Mouse (Mus musculus): ENCODE results near the gene Col9a2. TPM values are rescaled to one million over a fixed set of nuclear protein-coding genes. Genes with fewer than 3 reads are reported as not detected.

Gene Col9a2
- polyA plus RNA-seq, 1 experiment from 2014 or later: 2.9 TPM

DNA sequence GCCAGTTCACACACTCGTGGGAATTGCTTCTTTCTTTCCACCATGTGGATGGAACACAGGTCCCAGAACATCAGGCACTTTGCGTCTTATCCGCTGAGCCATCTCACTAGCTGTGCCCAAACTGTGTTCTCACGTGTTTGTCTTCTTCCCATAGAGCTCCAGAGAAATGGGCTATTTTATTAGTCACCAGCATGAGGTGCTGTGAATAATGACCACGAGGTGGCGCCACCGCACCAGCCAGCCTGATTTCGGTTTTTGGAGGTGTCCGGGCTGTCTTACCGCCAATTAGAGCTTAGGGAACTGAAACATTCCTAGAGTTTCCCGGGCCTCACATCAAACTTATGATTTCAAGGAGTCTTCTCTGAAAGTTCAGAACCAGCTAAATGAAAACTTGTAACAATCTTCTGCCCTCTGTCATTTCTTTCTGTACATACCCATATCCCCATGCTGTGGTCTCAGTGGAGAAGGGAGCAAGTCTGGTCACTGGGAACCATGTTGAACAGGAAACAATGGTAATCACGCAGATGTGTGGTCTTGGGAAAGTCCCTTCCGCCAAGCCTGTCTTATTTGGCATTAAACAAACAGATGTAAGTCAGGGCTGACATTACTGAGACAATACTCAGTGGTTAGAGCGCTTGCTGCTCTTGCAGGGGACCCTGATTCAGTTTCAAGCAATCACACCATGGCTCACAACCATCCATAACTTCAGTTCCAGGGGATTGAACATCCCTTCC, 10.4 kb upstream of the Col9a2 start:
- Histone ChIP-seq H3K4me1 (replicated peaks; ENCODE audit: control insufficient read depth, insufficient read depth, low read length) (peaks cover 11% of the 10 kb centered on the region), H3K9ac (ENCODE audit: low read depth, low read length) (no peak overlapping the region), H3K27ac (ENCODE audit: low read depth, low read length) (no peak overlapping the region), H3K27me3 (replicated peaks; ENCODE audit: control insufficient read depth, insufficient read depth, low read length) (no peaks in the 10 kb centered on the region), H3K9me3 (ENCODE audit: control insufficient read depth, low read length) (no peaks in the 10 kb centered on the region), H3K4me3 (ENCODE audit: low read depth, low read length) (no peak overlapping the region), H3K4me2 (no peak overlapping the region), H3K36me3 (ENCODE audit: control insufficient read depth, insufficient read depth, low read length) (no peaks in the 10 kb centered on the region)
- DNase-seq (ENCODE audit: low spot score) (no peak), ATAC-seq (replicated peaks; ENCODE audit: low FRiP score) (no peak; the same call in 1 of the 2 replicates)
- WGBS: 34% methylated on average over 14 of the region's 14 CpGs

- Histone ChIP-seq H3K9ac (ENCODE audit: low read depth, low read length) (no peak overlapping the region), H3K27ac (ENCODE audit: low read depth, low read length) (no peak overlapping the region), H3K4me2 (no peak overlapping the region), H3K4me3 (ENCODE audit: low read depth, low read length) (no peak overlapping the region), H3K4me1 (replicated peaks; ENCODE audit: control insufficient read depth, insufficient read depth, low read length) (peaks cover 7% of the 10 kb centered on the region), H3K36me3 (ENCODE audit: control insufficient read depth, insufficient read depth, low read length) (no peaks in the 10 kb centered on the region), H3K9me3 (ENCODE audit: control insufficient read depth, low read length) (no peaks in the 10 kb centered on the region), H3K27me3 (replicated peaks; ENCODE audit: control insufficient read depth, insufficient read depth, low read length) (no peaks in the 10 kb centered on the region)
- ATAC-seq (replicated peaks; ENCODE audit: low FRiP score) (no peak), DNase-seq (ENCODE audit: low spot score) (no peak)
- WGBS: 75% methylated on average over 3 of the region's 3 CpGs
These were observed 9.6 kb upstream of the Col9a2 start for GRCm38 (mm10) chr4:121029632-121030031.

DNA sequence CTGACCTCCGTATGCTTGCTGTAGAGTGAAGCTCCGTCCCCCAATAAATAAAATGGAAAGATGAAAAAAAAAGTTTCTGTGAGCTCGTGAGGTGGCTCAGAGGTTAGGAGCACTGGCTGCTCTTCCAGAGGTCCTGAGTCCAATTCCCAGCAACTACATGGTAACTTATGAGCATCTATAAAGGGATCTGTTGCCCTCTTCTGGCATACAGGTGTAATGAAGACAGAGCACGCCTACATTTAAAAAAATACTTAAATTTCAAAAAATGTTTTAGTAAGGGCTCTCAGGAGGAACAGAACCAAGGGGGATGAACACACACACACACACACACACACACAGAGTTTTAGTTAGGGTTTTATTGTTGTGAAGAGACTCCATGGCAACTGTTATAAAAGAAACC, 7.7 kb upstream of the Col9a2 start:
- Histone ChIP-seq H3K4me3 (ENCODE audit: low read depth, low read length) (no peak overlapping the region), H3K4me2 (no peak overlapping the region), H3K27ac (ENCODE audit: low read depth, low read length) (no peak overlapping the region), H3K36me3 (ENCODE audit: control insufficient read depth, insufficient read depth, low read length) (no peaks in the 10 kb centered on the region), H3K9me3 (ENCODE audit: control insufficient read depth, low read length) (no peaks in the 10 kb centered on the region), H3K9ac (ENCODE audit: low read depth, low read length) (no peak overlapping the region), H3K4me1 (replicated peaks; ENCODE audit: control insufficient read depth, insufficient read depth, low read length) (no peaks in the 10 kb centered on the region; the same call in 1 of the 2 replicates), H3K27me3 (replicated peaks; ENCODE audit: control insufficient read depth, insufficient read depth, low read length) (no peaks in the 10 kb centered on the region)
- DNase-seq (ENCODE audit: low spot score): no peak
- no peak for ATAC-seq (replicated peaks; ENCODE audit: low FRiP score)
- WGBS: 50% methylated on average over 4 of the region's 4 CpGs

DNA sequence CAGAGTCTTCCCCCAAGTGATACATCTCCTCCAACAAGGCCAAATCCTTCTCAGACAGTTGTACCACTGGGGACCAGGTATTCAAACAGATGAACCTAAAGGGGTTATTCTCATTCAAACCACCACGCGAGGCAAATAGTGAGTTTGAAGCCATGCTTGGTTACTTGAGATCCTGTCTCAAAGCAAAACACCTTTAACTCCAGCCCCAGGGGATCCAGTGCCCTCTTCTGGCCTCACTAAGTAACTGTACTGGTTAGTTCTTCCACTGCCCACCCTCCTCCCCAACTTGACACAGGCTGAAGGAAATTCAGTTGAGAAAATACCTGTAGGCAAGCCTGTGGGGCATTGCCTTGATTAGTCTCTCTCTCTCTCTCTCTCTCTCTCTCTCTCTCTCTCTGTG, 6.2 kb upstream of the Col9a2 start:
- no peaks in the 10 kb centered on the region; the same call in 1 of the 2 replicates for H3K27me3 ChIP-seq (replicated peaks; ENCODE audit: control insufficient read depth, insufficient read depth, low read length)
- ATAC-seq (replicated peaks; ENCODE audit: low FRiP score) (no peak), DNase-seq (ENCODE audit: low spot score) (no peak)
- H3K4me2 ChIP-seq: no peak overlapping the region
- no peaks in the 10 kb centered on the region for H3K9me3 ChIP-seq (ENCODE audit: control insufficient read depth, low read length)
- H3K27ac ChIP-seq (ENCODE audit: low read depth, low read length): no peak overlapping the region
- no peaks in the 10 kb centered on the region for H3K36me3 ChIP-seq (ENCODE audit: control insufficient read depth, insufficient read depth, low read length)
- 79% methylated on average over 2 of the region's 2 CpGs for WGBS
- no peaks in the 10 kb centered on the region; the same call in 1 of the 2 replicates for H3K4me1 ChIP-seq (replicated peaks; ENCODE audit: control insufficient read depth, insufficient read depth, low read length)
- no peak overlapping the region for H3K4me3 ChIP-seq (ENCODE audit: low read depth, low read length)
- no peak overlapping the region for H3K9ac ChIP-seq (ENCODE audit: low read depth, low read length)

- no peak for DNase-seq (ENCODE audit: low spot score)
- Histone ChIP-seq H3K4me1 (replicated peaks; ENCODE audit: control insufficient read depth, insufficient read depth, low read length) (0 out of 2 replicates have a peak, but pooled peaks cover 3% of the 10 kb centered on the region), H3K27ac (ENCODE audit: low read depth, low read length) (no peak overlapping the region), H3K36me3 (ENCODE audit: control insufficient read depth, insufficient read depth, low read length) (no peaks in the 10 kb centered on the region), H3K9ac (ENCODE audit: low read depth, low read length) (no peak overlapping the region), H3K27me3 (replicated peaks; ENCODE audit: control insufficient read depth, insufficient read depth, low read length) (peaks cover 30% of the 10 kb centered on the region), H3K4me2 (peak overlapping the region; percentile 49), H3K9me3 (ENCODE audit: control insufficient read depth, low read length) (no peaks in the 10 kb centered on the region), H3K4me3 (ENCODE audit: low read depth, low read length) (peak overlapping the region; percentile 21)
- 56% methylated on average over 14 of the region's 14 CpGs for WGBS
- no peak for ATAC-seq (replicated peaks; ENCODE audit: low FRiP score)
These were observed 1.1 kb downstream of the Col9a2 start for GRCm38 (mm10) chr4:121040323-121040722.

GRCm38 (mm10) chr4:121040897-121041671, 1.9 kb downstream of the Col9a2 start:
- WGBS: 18% methylated on average over 18 of the region's 18 CpGs
- 0 out of 2 replicates have a peak, but pooled peaks cover 3% of the 10 kb centered on the region for H3K4me1 ChIP-seq (replicated peaks; ENCODE audit: control insufficient read depth, insufficient read depth, low read length)
- H3K27me3 ChIP-seq (replicated peaks; ENCODE audit: control insufficient read depth, insufficient read depth, low read length): peaks cover 30% of the 10 kb centered on the region
- H3K9me3 ChIP-seq (ENCODE audit: control insufficient read depth, low read length): no peaks in the 10 kb centered on the region
- H3K9ac ChIP-seq (ENCODE audit: low read depth, low read length): no peak overlapping the region
- peak; percentile 42 for ATAC-seq (replicated peaks; ENCODE audit: low FRiP score)
- no peak overlapping the region for H3K4me2 ChIP-seq
- H3K27ac ChIP-seq (ENCODE audit: low read depth, low read length): 0 out of 2 replicates have a peak overlapping the region, but pooled peaks have one; percentile 42
- DNase-seq (ENCODE audit: low spot score): peak; percentile 70
- no peaks in the 10 kb centered on the region for H3K36me3 ChIP-seq (ENCODE audit: control insufficient read depth, insufficient read depth, low read length)
- H3K4me3 ChIP-seq (ENCODE audit: low read depth, low read length): no peak overlapping the region

DNA sequence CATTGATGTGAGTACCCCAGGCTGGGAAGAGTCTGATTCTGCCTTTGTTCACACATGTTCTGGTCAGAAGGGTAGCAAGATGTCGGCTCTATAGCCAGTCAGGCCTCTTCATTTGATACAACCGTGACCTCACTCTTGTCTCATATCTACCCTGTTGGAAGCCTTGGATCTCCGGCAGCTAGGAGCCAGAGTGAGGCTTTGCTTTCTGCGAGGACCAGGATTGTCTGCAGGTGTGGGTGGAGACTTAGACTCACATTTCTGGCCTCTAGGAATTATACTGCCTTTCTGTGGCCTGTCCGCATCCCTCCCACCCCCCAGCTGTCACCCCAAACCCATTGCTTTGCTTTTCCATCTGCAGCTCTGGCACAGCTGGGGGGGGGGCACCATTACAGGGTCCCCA, 3.3 kb downstream of the Col9a2 start:
- H3K4me2 ChIP-seq: no peak overlapping the region
- WGBS: 76% methylated on average over 5 of the region's 5 CpGs
- ATAC-seq (replicated peaks; ENCODE audit: low FRiP score): no peak

DNA sequence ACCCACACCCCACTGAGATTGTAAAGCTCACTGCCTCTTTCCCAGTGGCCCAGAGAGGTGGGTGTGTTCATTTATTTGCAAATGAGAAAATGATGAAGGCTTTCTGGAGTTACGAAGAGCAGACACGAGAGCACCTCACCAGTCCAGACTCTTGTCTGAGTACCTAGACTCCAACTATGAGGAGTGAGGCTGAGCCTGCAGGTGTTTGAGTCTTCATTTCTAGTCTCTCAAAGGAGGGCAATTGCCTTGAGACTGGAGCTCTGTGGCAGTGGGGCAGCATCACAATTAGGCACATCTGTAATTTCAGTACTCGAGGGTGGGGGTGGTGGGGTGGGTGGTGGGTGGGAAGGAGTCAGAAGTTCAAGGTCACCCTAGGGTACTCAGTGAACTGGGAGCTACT, 3.8 kb downstream of the Col9a2 start:
- Histone ChIP-seq H3K36me3 (ENCODE audit: control insufficient read depth, insufficient read depth, low read length) (no peaks in the 10 kb centered on the region), H3K9ac (ENCODE audit: low read depth, low read length) (no peak overlapping the region), H3K4me1 (replicated peaks; ENCODE audit: control insufficient read depth, insufficient read depth, low read length) (0 out of 2 replicates have a peak, but pooled peaks cover 3% of the 10 kb centered on the region), H3K27ac (ENCODE audit: low read depth, low read length) (no peak overlapping the region), H3K9me3 (ENCODE audit: control insufficient read depth, low read length) (no peaks in the 10 kb centered on the region), H3K4me2 (no peak overlapping the region), H3K27me3 (replicated peaks; ENCODE audit: control insufficient read depth, insufficient read depth, low read length) (peaks cover 30% of the 10 kb centered on the region), H3K4me3 (ENCODE audit: low read depth, low read length) (no peak overlapping the region)
- ATAC-seq (replicated peaks; ENCODE audit: low FRiP score) (no peak), DNase-seq (ENCODE audit: low spot score) (no peak)
- 70% methylated on average over 3 of the region's 3 CpGs for WGBS

More for the DNA sequence above, 3.3 kb downstream of the Col9a2 start:
- DNase-seq (ENCODE audit: low spot score): no peak
- Histone ChIP-seq H3K9me3 (ENCODE audit: control insufficient read depth, low read length) (no peaks in the 10 kb centered on the region), H3K4me1 (replicated peaks; ENCODE audit: control insufficient read depth, insufficient read depth, low read length) (0 out of 2 replicates have a peak, but pooled peaks cover 3% of the 10 kb centered on the region), H3K9ac (ENCODE audit: low read depth, low read length) (no peak overlapping the region), H3K36me3 (ENCODE audit: control insufficient read depth, insufficient read depth, low read length) (no peaks in the 10 kb centered on the region), H3K4me3 (ENCODE audit: low read depth, low read length) (no peak overlapping the region), H3K27ac (ENCODE audit: low read depth, low read length) (no peak overlapping the region), H3K27me3 (replicated peaks; ENCODE audit: control insufficient read depth, insufficient read depth, low read length) (peaks cover 30% of the 10 kb centered on the region)
